Mouse (Mus musculus) forebrain, postnatal 0 days (tissue): Measurements from ENCODE around the gene BC030499. TPM values are rescaled to one million over a fixed set of nuclear protein-coding genes. Genes with fewer than 3 reads are reported as not detected.
"Not testable (repeated sequence)": the region's sequence is repeated elsewhere in the genome, so short reads cannot be mapped to it uniquely, and the experiment has no call there.

Experiments
- ATAC-seq: fragments of 200-750 bp; cut with Nextera tagmentation; 2 replicates; pipeline ENCODE4 v1.8.0; 2017; ENCODE audit warnings: mild to moderate bottlenecking, moderate library complexity
- DNase-seq: peaks from one replicate; pipeline ENCODE4 v3.0.0-alpha.2; 2015
- H3K27ac ChIP-seq: fragments of 300-500 bp; sonication (generic); 2 replicates; pipeline ENCODE4 v1.5.1; 2014; ENCODE audit warnings: low read depth, mild to moderate bottlenecking, antibody characterized with exemption, low read length, moderate library complexity, mixed read lengths
- H3K27me3 ChIP-seq: fragments of 300-500 bp; sonication (generic); 2 replicates; pipeline ENCODE4 v1.6.1; 2014; ENCODE audit warnings: mild to moderate bottlenecking, low read length, mixed read lengths; ENCODE audit not compliant: insufficient read depth
- H3K36me3 ChIP-seq: fragments of 300-500 bp; sonication (generic); 2 replicates; pipeline ENCODE4 v1.6.1; 2014; ENCODE audit warnings: mild to moderate bottlenecking, moderate library complexity; ENCODE audit not compliant: insufficient read depth
- H3K4me1 ChIP-seq: fragments of 300-500 bp; sonication (generic); 2 replicates; pipeline ENCODE4 v1.6.1; 2014; ENCODE audit warnings: antibody characterized with exemption; ENCODE audit not compliant: insufficient read depth
- H3K4me2 ChIP-seq: fragments of 300-500 bp; sonication (generic); 2 replicates; pipeline ENCODE4 v1.6.1; 2014; ENCODE audit warnings: low read depth, mild to moderate bottlenecking, moderate library complexity
- H3K4me3 ChIP-seq: fragments of 300-500 bp; sonication (generic); 2 replicates; pipeline ENCODE4 v1.5.1; 2014; ENCODE audit warnings: low read depth, low read length, mixed read lengths
- H3K9ac ChIP-seq: fragments of 300-500 bp; sonication (generic); 2 replicates; pipeline ENCODE4 v1.6.1; 2014; ENCODE audit warnings: mild to moderate bottlenecking
- H3K9me3 ChIP-seq: fragments of 300-500 bp; sonication (generic); 2 replicates; pipeline ENCODE4 v1.6.1; 2016; ENCODE audit warnings: low read length
- CTCF ChIP-seq: sonication (generic); IDR thresholded peaks from 2 replicates; pipeline ENCODE4 v1.5.1; 2016; ENCODE audit warnings: antibody characterized with exemption, control low read depth, low read depth
- WGBS: fragments of 180-500 bp; shearing (Covaris S2); extraction: QIAGEN DNeasy Blood & Tissue Kit; methylation state at CpG from one replicate; pipeline ENCODE4 v1.1.7; 2014; 5-methylcytosine and 5-hydroxymethylcytosine counted together
- polyA plus RNA-seq: library from polyadenylated mRNA; unstranded; fragments of >200 nt; fragmentation: Nextera tagmentation; extraction: Ambion mirVana; gene quantifications from 2 replicates; pipeline ENCODE4 v1.2.1, GENCODE M21; 2015
- total RNA-seq: library from RNA; depleted of rRNA; stranded (reverse); fragments of >200 nt; gene quantifications from 2 replicates; pipeline ENCODE4 v1.2.3, GENCODE M21; 2014

The BC030499 gene
- total and polyA plus RNA-seq, 2 experiments from 2014 or later, result 0.38 TPM; not detected in 1

DNA sequence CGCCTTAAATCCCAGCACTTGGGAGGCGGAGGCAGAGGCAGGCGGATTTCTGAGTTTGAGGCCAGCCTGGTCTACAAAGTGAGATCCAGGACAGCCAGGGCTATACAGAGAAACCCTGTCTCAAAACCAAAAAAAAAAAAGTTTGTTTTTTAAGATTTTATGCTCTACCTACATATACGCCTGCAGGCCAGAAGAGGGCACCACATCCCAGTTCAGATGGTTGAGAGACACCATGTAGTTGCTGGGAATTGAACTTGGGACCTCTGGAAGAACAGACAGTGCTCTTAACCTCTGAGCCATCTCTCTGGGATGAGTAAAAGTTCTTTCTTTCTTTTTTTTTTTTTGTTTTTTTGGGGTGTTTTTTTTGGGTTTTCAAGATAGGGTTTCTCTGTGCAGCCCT, 14.5 kb upstream of the BC030499 start:
- not testable (repeated sequence) for H3K27ac ChIP-seq, H3K4me3 ChIP-seq, DNase-seq, H3K9ac ChIP-seq, H3K4me1 ChIP-seq, ATAC-seq, H3K4me2 ChIP-seq, H3K27me3 ChIP-seq, H3K9me3 ChIP-seq
- H3K36me3 ChIP-seq, result peaks cover 92% of the 10 kb centered on the region
- 96% methylated on average over 4 of the region's 4 CpGs for WGBS
- TF ChIP-seq CTCF, result peak; percentile 28

- no peak for TF ChIP-seq CTCF
- DNase-seq (no peak), ATAC-seq (no peak)
- no peaks in the 10 kb centered on the region for H3K4me1 ChIP-seq
- peaks cover 89% of the 10 kb centered on the region for H3K36me3 ChIP-seq
- H3K9ac ChIP-seq, result no peak overlapping the region
- no peak overlapping the region for H3K4me2 ChIP-seq
- no peaks in the 10 kb centered on the region for H3K9me3 ChIP-seq
- no peak overlapping the region for H3K4me3 ChIP-seq
- 89% methylated on average over 7 of the region's 7 CpGs for WGBS
- H3K27ac ChIP-seq, result no peak overlapping the region
- H3K27me3 ChIP-seq, result no peaks in the 10 kb centered on the region
Observed at GRCm38 (mm10) chr11:78278853-78279252, 11.8 kb upstream of the BC030499 start.

DNA sequence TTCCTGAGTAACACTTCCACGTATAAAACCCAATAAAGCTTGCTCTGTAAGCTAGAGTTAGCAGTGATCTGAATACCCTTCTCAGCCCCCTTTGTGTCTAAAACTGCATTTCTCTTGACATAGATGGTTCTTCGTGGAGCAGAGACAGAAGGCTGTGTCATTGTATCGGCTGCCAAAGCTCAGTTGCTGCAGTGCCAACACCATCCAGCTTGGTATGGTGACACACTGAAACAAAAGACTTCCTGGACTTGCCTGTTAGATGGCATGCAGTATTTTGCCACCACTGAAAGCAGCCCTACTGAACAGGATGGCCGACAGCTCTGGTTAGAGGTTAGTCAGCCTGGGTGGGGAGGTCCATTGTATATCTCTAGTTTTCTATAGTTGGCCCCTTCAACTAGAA, 11.1 kb upstream of the BC030499 start:
- ATAC-seq (no peak), DNase-seq (no peak)
- Histone ChIP-seq H3K36me3 (peaks cover 89% of the 10 kb centered on the region), H3K27me3 (no peaks in the 10 kb centered on the region), H3K9ac (no peak overlapping the region), H3K4me3 (no peak overlapping the region), H3K4me1 (no peaks in the 10 kb centered on the region), H3K4me2 (no peak overlapping the region), H3K9me3 (no peaks in the 10 kb centered on the region), H3K27ac (no peak overlapping the region)
- WGBS, result 78% methylated on average over 4 of the region's 4 CpGs
- TF ChIP-seq CTCF, result no peak

- Histone ChIP-seq H3K9me3 (no peaks in the 10 kb centered on the region), H3K4me2 (no peak overlapping the region), H3K27ac (no peak overlapping the region), H3K9ac (no peak overlapping the region), H3K36me3 (peaks cover 80% of the 10 kb centered on the region), H3K4me1 (no peaks in the 10 kb centered on the region), H3K27me3 (no peaks in the 10 kb centered on the region), H3K4me3 (no peak overlapping the region)
- 88% methylated on average over 7 of the region's 7 CpGs for WGBS
- ATAC-seq (no peak), DNase-seq (no peak)
- TF ChIP-seq CTCF, result no peak
Observed at GRCm38 (mm10) chr11:78289146-78289763, 1.4 kb upstream of the BC030499 start.

DNA sequence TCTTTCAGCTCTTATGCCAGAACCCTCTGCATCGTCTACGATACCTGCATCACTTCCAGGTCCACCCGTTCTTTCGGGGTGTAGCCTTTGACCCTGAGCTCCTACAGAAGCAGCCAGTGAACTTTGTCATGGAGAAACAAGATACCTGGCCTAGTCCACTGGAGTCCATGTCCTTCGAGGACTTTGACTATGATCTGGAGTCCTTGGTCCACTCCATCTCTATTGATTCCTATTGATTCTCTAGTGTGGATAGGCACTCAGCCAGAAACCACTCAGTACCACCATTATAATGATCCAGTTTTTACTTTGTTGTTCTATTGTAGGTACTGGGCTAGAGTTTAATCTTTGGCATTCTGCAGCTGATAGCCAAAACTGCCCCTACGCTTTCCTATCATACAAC, 3.9 kb downstream of the BC030499 start:
- H3K4me2 ChIP-seq, result no peak overlapping the region
- peaks cover 32% of the 10 kb centered on the region for H3K36me3 ChIP-seq
- no peak for TF ChIP-seq CTCF
- no peak overlapping the region for H3K4me3 ChIP-seq
- no peak overlapping the region for H3K27ac ChIP-seq
- WGBS, result 92% methylated on average over 6 of the region's 6 CpGs
- no peaks in the 10 kb centered on the region for H3K27me3 ChIP-seq
- H3K9ac ChIP-seq, result no peak overlapping the region
- H3K9me3 ChIP-seq, result no peaks in the 10 kb centered on the region
- no peak for ATAC-seq
- no peaks in the 10 kb centered on the region for H3K4me1 ChIP-seq
- no peak for DNase-seq

- DNase-seq, result no peak
- Histone ChIP-seq H3K4me3 (peak overlapping the region; percentile 62), H3K27me3 (no peaks in the 10 kb centered on the region), H3K4me2 (peak overlapping the region; percentile 100), H3K36me3 (no peaks in the 10 kb centered on the region), H3K27ac (no peak overlapping the region), H3K9ac (peak overlapping the region; percentile 23; the same call in 1 of the 2 replicates), H3K9me3 (no peaks in the 10 kb centered on the region), H3K4me1 (no peaks in the 10 kb centered on the region; the same call in 1 of the 2 replicates)
- 60% methylated on average over 7 of the region's 7 CpGs for WGBS
- ATAC-seq, result peak; percentile 10; the same call in 1 of the 2 replicates
- TF ChIP-seq CTCF, result no peak
Observed at GRCm38 (mm10) chr11:78300917-78301316, 10.3 kb downstream of the BC030499 start.

DNA sequence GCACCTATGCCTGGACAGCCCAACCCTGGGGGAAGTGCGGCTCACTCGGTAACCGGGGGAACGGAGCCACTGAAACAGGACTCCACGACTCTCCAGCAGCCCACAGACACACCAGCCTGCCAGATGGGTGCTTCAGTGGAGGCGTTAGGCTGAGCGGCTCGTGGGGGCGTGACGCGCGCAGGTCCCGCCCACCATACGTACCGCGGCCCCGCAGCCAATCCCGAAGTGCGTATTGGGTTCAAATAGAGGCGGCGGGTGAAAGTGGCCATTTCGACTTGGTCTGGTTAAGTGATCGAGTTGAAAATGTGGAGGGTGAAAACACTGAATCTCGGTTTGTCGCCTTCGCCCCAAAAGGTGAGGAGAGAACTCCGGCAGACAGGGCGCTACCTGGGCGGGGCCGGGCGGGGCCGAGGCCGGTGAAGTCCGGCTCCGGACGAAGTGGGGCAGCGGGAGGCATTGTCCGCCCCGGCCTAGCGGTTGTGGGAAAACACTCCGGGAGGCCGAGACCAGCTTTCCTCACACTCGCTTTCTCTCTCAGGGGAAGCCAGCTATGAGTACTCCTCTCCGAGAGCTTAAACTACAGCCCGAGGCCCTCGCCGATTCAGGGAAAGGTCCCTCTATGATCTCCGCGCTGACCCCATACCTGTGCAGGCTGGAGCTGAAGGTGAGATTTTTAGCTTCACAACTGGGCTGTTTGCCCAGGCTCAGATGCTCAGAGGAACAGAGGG, 10.9 kb downstream of the BC030499 start, which contains the start of gene Spag5:
Gene Spag5 (plus strand): TSS at position 173 of the 728 bp plus-strand sequence.
- Histone ChIP-seq H3K27me3 (no peaks in the 10 kb centered on the region), H3K9ac (peak within 1 kb of the TSS; percentile 47), H3K4me2 (peak within 1 kb of the TSS; percentile 100), H3K36me3 (no peaks in the 10 kb centered on the region), H3K4me1 (no peaks in the 10 kb centered on the region; the same call in 1 of the 2 replicates), H3K27ac (no peak within 1 kb of the TSS), H3K9me3 (no peaks in the 10 kb centered on the region), H3K4me3 (peak within 1 kb of the TSS; percentile 62)
- WGBS, result 1% methylated on average over 49 of the region's 49 CpGs
- peak; percentile 100 for ATAC-seq
- no peak for TF ChIP-seq CTCF
- peak; percentile 91 for DNase-seq
